Mouse (Mus musculus): Measurements from ENCODE around the gene Olfr1450.
"Not testable (repeated sequence)": the region's sequence is repeated elsewhere in the genome, so short reads cannot be mapped to it uniquely, and the experiment has no call there.

Gene Olfr1450

GRCm38 (mm10) chr19:12949958-12950357 is at the start of gene Olfr1450:
Olfr1450 (plus strand) TSS chr19:12950258.
- DNase-seq (ENCODE audit: low spot score in 2 of 2), result no peak

- DNase-seq (ENCODE audit: low spot score in 2 of 2), result no peak
Observed at GRCm38 (mm10) chr19:12903643-12904042, 46.4 kb upstream of the Olfr1450 start, which contains the start of gene Olfr1447. Olfr1447 (minus strand) TSS chr19:12903743.

GRCm38 (mm10) chr19:12924319-12924718 is 25.7 kb upstream of the Olfr1450 start, which contains the start of gene Olfr1448:
Olfr1448 (minus strand) TSS chr19:12924419.
- DNase-seq (ENCODE audit: low spot score in 2 of 2), result no peak

- no peak for DNase-seq (ENCODE audit: low spot score in 2 of 2)
Observed at GRCm38 (mm10) chr19:12930540-12930939, 19.5 kb upstream of the Olfr1450 start, which contains the start of gene Olfr1449. Olfr1449 (plus strand) TSS chr19:12930840.

GRCm38 (mm10) chr19:12970082-12970481 is 20.0 kb downstream of the Olfr1450 start:
- not testable (repeated sequence) for DNase-seq (ENCODE audit: low spot score in 2 of 2)

GRCm38 (mm10) chr19:12992316-12992715 is 42.3 kb downstream of the Olfr1450 start:
- not testable (repeated sequence) for DNase-seq (ENCODE audit: low spot score in 2 of 2)

- no peak for DNase-seq (ENCODE audit: low spot score in 2 of 2)
Observed at GRCm38 (mm10) chr19:12994714-12995113, 44.7 kb downstream of the Olfr1450 start, which contains the start of gene Olfr1451. Olfr1451 (plus strand) TSS chr19:12995014.

All from frontal cortex, postnatal 25 days (tissue).